Mouse (Mus musculus) limb, embryonic 12.5 days (tissue): ENCODE data around the gene Fmod. TPM values are rescaled to one million over a fixed set of nuclear protein-coding genes. Genes with fewer than 3 reads are reported as not detected.

Experiments
- ATAC-seq: fragments of 200-750 bp; cut with Nextera tagmentation; 2 replicates; pipeline ENCODE4 v1.8.0; 2017; ENCODE audit warnings: low read depth, moderate TSS enrichment; ENCODE audit not compliant: insufficient number of reproducible peaks, insufficient read depth, low FRiP score, low TSS enrichment
- H3K27ac ChIP-seq: fragments of 300-500 bp; sonication (generic); 2 replicates; pipeline ENCODE4 v1.5.1; 2016; ENCODE audit warnings: mild to moderate bottlenecking, moderate library complexity
- H3K27me3 ChIP-seq: fragments of 300-500 bp; sonication (generic); 2 replicates; pipeline ENCODE4 v1.6.1; 2016; ENCODE audit warnings: mild to moderate bottlenecking, moderate library complexity
- H3K36me3 ChIP-seq: fragments of 300-500 bp; sonication (generic); 2 replicates; pipeline ENCODE4 v1.6.1; 2016; ENCODE audit warnings: mild to moderate bottlenecking, moderate library complexity
- H3K4me1 ChIP-seq: fragments of 300-500 bp; sonication (generic); replicated peaks from 2 replicates; pipeline ENCODE4 v1.6.1; 2016
- H3K4me2 ChIP-seq: fragments of 300-500 bp; sonication (generic); 2 replicates; pipeline ENCODE4 v1.6.1; 2016; ENCODE audit warnings: mild to moderate bottlenecking, moderate library complexity
- H3K4me3 ChIP-seq: fragments of 300-500 bp; sonication (generic); replicated peaks from 2 replicates; pipeline ENCODE4 v1.5.1; 2016; ENCODE audit warnings: mild to moderate bottlenecking
- H3K9ac ChIP-seq: fragments of 300-500 bp; sonication (generic); replicated peaks from 2 replicates; pipeline ENCODE4 v1.6.1; 2016; ENCODE audit warnings: mild to moderate bottlenecking, moderate library complexity
- H3K9me3 ChIP-seq: fragments of 300-500 bp; sonication (generic); 2 replicates; pipeline ENCODE4 v1.6.1; 2016; ENCODE audit warnings: mild to moderate bottlenecking, moderate library complexity
- WGBS: fragments of 180-500 bp; shearing (Covaris S2); methylation state at CpG from one replicate; pipeline ENCODE4 v1.1.7; 2016; 5-methylcytosine and 5-hydroxymethylcytosine counted together
- polyA plus RNA-seq: library from polyadenylated mRNA; unstranded; fragments of >200 nt; fragmentation: Nextera tagmentation; extraction: Ambion mirVana; gene quantifications from 2 replicates; pipeline ENCODE4 v1.2.1, GENCODE M21; 2016

Fmod gene
- 12.6 and 14.8 TPM in 2 replicates for polyA plus RNA-seq

DNA sequence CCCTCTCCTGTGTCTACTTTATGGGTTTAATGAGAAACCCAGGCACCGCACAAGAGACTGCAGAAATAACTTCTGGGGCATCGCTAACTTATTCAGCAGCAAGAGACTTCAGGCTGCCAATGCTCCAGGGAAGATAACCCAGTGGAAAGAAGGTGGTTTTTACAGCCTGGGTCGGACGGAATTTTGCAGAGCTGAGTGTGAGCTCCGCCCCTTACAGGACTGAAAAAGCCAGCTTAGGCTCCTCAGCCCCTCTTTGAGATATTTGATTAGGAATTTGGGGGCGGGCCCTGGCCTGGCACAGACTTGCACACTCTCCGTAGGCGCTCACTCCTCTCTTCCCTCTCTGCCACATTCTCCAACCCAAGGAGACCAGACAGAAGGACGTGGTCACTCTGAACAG, at the start of gene Fmod:
Gene Fmod (plus strand): TSS at position 83 of the 400 bp plus-strand sequence.
- Histone ChIP-seq H3K9ac (no peak within 1 kb of the TSS), H3K27ac (peak within 1 kb of the TSS; percentile 84), H3K4me1 (peaks cover 16% of the 10 kb centered on the region), H3K9me3 (no peaks in the 10 kb centered on the region), H3K27me3 (peaks cover 3% of the 10 kb centered on the region; the same call in 1 of the 2 replicates), H3K4me3 (peak within 1 kb of the TSS; percentile 18), H3K36me3 (no peaks in the 10 kb centered on the region), H3K4me2 (peak within 1 kb of the TSS; percentile 44)
- peak; percentile 38 for ATAC-seq
- 24% methylated on average over 9 of the region's 9 CpGs for WGBS

DNA sequence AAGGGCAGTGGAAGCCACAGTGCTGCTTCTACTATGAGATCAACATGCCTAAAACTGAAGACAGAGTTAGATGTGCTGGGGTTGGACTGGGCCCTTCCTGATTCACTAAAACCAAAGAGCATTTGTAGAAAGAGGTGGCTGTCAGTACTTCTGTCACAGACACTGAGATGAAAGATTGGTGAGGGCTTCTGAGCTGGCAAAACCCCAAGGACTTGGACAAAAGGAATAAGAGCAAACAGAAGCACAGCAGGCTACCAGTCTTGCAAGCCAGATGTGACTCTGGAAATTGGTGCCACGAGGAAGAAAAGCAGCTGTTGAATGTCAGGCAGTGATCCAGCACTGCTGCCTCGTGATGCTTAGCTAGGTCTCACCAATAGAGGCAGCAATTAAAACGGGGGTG, 48.2 kb upstream of the Fmod start:
- Histone ChIP-seq H3K36me3 (no peaks in the 10 kb centered on the region), H3K9me3 (no peaks in the 10 kb centered on the region), H3K4me2 (no peak overlapping the region), H3K4me1 (no peaks in the 10 kb centered on the region), H3K27ac (no peak overlapping the region), H3K27me3 (no peaks in the 10 kb centered on the region), H3K9ac (no peak overlapping the region), H3K4me3 (no peak overlapping the region)
- ATAC-seq: no peak
- 20% methylated on average over 3 of the region's 3 CpGs for WGBS

DNA sequence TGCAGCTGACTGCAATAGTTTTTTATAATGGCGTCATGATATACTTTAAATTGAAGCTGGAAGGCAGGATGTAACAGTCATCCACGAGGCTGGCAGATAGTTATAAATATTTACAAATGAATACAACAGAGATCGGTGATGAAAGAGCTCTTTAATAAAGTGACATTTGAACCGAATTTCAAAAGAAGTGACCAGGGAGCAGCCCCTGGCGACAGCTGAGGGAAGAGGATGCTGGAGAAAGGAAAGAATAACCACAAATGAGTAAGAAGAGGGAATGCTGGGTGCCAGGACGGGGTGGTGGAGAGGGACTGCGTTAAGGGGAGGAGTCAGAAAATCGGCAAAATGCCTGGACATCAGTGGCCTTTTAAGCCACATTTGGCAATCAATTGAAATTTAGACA, 45.8 kb upstream of the Fmod start:
- H3K4me1 ChIP-seq: no peaks in the 10 kb centered on the region
- no peak overlapping the region for H3K27ac ChIP-seq
- no peak overlapping the region for H3K4me2 ChIP-seq
- no peak overlapping the region for H3K9ac ChIP-seq
- 62% methylated on average over 8 of the region's 8 CpGs for WGBS
- H3K4me3 ChIP-seq: no peak overlapping the region
- no peaks in the 10 kb centered on the region for H3K27me3 ChIP-seq
- no peak for ATAC-seq
- no peaks in the 10 kb centered on the region for H3K36me3 ChIP-seq
- H3K9me3 ChIP-seq: no peaks in the 10 kb centered on the region

DNA sequence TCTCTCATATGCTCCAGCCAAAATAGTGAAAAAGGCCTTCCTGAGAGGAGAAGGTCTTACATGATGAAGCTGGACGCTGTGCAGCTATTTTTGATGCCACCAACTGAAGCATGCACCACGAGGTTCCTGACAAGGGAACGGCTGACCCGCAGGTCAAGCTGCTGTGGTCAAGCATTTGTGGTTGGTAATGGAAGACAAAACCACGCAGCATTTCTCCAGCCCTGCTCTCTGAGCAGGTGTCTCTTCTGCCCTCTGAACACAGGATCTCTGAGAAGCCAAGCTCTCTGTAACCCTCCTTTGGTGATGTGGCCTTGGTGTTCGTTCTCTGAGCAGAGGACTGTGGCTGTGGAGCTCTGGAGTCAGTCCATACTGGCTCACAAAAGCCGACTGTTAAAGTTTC, 31.6 kb upstream of the Fmod start:
- H3K9ac ChIP-seq: no peak overlapping the region
- no peaks in the 10 kb centered on the region; the same call in 1 of the 2 replicates for H3K4me1 ChIP-seq
- H3K27me3 ChIP-seq: no peaks in the 10 kb centered on the region; the same call in 1 of the 2 replicates
- H3K4me2 ChIP-seq: no peak overlapping the region
- H3K36me3 ChIP-seq: no peaks in the 10 kb centered on the region
- peak overlapping the region; percentile 54; the same call in 1 of the 2 replicates for H3K27ac ChIP-seq
- H3K9me3 ChIP-seq: no peaks in the 10 kb centered on the region
- no peak overlapping the region for H3K4me3 ChIP-seq
- 0 out of 2 replicates have a peak, but pooled peaks have one; percentile 26 for ATAC-seq
- 80% methylated on average over 7 of the region's 7 CpGs for WGBS

DNA sequence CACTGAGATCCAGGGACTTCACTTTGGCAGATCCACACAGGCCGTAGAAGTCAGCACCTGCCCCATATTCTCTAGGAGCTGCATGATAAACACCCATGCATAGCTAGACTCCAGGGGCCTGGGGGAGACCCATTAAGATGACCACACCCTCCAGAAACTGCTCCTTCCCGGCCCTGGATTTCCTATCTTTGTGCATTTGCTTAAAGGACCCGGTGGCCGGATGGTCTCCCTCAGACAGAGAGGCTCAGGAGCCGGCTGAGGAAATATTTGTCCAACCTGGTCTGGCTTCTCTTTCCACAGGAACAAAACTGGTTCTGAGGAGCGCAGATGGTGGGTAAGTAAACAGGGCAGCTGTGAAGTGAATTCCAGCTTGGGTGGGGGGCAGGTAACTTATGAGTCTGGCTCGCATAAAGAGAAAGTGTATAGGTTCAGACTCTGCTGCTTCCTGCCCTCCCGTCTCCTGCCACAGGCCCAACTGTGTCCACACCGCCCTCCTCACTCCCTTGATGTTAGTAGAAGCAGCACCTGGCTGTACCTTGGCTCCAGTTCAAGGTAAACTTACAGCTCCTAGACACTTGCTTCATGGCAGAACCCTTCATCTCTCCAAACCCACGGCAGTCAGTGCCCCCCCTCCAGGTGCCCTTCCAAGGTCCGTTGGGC, 30.8 kb upstream of the Fmod start:
- H3K36me3 ChIP-seq: no peaks in the 10 kb centered on the region
- no peak overlapping the region; the same call in 1 of the 2 replicates for H3K4me2 ChIP-seq
- H3K9ac ChIP-seq: no peak overlapping the region
- ATAC-seq: no peak; the same call in 1 of the 2 replicates
- H3K27me3 ChIP-seq: no peaks in the 10 kb centered on the region; the same call in 1 of the 2 replicates
- 74% methylated on average over 11 of the region's 11 CpGs for WGBS
- H3K4me3 ChIP-seq: no peak overlapping the region
- H3K9me3 ChIP-seq: no peaks in the 10 kb centered on the region
- H3K4me1 ChIP-seq: no peaks in the 10 kb centered on the region; the same call in 1 of the 2 replicates
- peak overlapping the region; percentile 73 for H3K27ac ChIP-seq

DNA sequence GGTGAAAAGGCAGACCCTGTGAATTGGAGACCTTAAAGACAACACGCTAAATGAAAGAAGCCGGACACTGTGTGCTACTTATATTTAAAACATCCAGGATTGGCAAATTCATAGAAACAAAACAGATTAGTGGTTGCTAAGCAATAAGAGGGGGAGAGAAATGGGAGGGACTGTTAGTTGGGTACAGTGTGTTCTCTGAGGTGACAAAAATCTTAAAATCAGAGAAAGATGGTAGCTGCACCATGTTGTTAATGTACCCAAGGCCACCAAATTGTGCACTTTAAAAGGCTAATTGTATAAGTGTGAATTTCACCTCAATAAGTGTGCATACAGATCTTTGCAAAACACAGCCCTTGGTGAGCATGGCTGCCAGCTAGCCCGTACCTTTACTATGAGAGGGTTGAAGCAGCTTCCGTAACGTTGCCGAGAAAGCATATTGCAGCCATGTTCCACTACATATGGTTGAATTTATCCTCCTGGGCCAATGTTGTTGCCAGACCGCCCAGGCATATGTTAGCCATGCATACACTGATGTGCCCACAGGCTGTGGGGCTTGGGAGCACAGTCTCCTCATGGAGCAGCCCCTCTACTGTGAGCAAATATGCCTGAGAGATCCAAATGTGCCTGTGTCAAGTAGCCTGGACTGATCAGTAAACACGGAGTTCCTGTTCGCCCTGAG, 12.6 kb upstream of the Fmod start:
- H3K27ac ChIP-seq: no peak overlapping the region
- H3K36me3 ChIP-seq: no peaks in the 10 kb centered on the region
- 85% methylated on average over 9 of the region's 9 CpGs for WGBS
- ATAC-seq: no peak
- peaks cover 3% of the 10 kb centered on the region; the same call in 1 of the 2 replicates for H3K27me3 ChIP-seq
- no peaks in the 10 kb centered on the region for H3K9me3 ChIP-seq
- H3K4me1 ChIP-seq: no peaks in the 10 kb centered on the region
- no peak overlapping the region for H3K9ac ChIP-seq
- no peak overlapping the region for H3K4me2 ChIP-seq
- no peak overlapping the region for H3K4me3 ChIP-seq

DNA sequence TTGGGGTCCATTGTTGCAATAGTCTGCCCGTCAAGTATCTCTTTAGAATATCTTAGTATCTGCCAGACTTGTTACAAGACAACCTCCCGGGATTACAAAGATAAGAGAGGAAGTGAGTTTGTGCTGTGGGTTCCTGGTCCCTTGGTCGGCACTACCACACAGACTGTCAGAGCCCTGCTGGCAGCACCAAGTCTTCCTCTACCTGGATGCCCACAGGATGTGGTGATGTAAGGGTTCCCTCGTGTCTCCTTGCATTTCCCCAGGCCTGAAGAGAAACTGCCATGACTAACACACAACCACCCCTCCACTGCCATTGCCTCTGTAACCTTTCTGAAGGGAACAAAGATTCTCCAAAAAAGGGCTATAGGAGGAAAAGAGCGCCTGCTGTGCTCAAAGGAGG, 11.1 kb upstream of the Fmod start:
- Histone ChIP-seq H3K27ac (no peak overlapping the region), H3K4me1 (no peaks in the 10 kb centered on the region), H3K4me2 (no peak overlapping the region), H3K4me3 (no peak overlapping the region), H3K27me3 (peaks cover 3% of the 10 kb centered on the region; the same call in 1 of the 2 replicates), H3K36me3 (no peaks in the 10 kb centered on the region), H3K9ac (no peak overlapping the region), H3K9me3 (no peaks in the 10 kb centered on the region)
- 73% methylated on average over 5 of the region's 5 CpGs for WGBS
- ATAC-seq: no peak

DNA sequence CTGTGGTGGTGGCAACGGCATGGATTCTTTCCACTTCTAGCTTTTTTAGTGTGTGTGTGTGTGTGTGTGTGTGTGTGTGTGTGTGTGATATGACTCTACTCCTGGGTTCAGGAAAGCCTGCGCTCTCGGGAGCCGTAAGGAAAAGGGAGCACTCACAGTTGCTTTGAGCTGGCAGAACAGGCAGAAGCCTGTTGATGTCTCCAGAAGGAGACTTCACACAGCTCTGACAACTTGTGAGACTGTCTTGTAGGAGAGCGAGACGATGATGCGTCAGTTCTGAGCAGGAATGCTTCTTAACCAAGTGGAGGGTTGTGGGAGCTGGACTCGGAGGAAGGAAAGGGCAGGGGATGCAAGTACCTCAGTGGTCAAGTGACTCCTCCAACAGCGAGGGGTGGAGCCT, 10.3 kb upstream of the Fmod start:
- H3K9ac ChIP-seq: no peak overlapping the region
- H3K4me2 ChIP-seq: no peak overlapping the region
- peaks cover 3% of the 10 kb centered on the region; the same call in 1 of the 2 replicates for H3K27me3 ChIP-seq
- WGBS: 76% methylated on average over 9 of the region's 9 CpGs
- H3K36me3 ChIP-seq: no peaks in the 10 kb centered on the region
- H3K9me3 ChIP-seq: no peaks in the 10 kb centered on the region
- no peaks in the 10 kb centered on the region for H3K4me1 ChIP-seq
- no peak overlapping the region for H3K4me3 ChIP-seq
- H3K27ac ChIP-seq: no peak overlapping the region
- ATAC-seq: no peak

DNA sequence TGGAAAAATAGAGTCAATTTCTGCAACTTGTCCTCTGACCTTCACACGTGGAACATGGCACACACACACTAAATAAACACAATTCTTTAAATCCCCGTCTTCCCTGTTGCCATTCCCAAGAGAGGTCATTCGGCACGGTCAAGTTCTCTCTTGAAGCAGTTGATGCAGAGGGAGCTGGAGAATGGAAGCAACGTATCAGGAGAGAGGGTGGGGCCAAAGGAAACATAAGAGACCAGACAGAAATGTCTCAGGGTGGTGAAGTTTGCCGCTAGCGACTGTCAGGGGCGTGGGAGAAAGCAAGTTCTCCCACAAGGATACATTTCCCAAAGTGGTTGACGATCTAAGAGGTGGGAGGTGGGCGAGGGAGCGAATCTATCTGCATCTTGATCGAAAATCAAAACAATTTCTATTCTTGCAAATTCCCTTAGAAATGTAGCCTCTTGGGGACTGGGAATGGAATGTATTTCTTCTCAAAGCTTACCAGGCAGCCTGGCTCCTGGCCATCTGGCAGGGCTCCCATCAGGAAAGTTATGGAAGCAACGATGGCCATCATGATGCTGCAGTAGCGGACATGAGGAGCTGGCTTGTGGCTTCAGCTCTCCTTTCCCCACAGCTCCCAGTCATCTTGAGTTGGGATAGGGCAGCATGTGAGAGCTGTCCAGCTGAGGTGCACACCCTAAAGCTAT, 8.8 kb upstream of the Fmod start:
- Histone ChIP-seq H3K4me2 (no peak overlapping the region), H3K4me3 (no peak overlapping the region), H3K36me3 (no peaks in the 10 kb centered on the region), H3K27me3 (peaks cover 3% of the 10 kb centered on the region; the same call in 1 of the 2 replicates), H3K9me3 (no peaks in the 10 kb centered on the region), H3K9ac (no peak overlapping the region), H3K27ac (no peak overlapping the region), H3K4me1 (no peaks in the 10 kb centered on the region)
- WGBS: 87% methylated on average over 14 of the region's 14 CpGs
- ATAC-seq: no peak

DNA sequence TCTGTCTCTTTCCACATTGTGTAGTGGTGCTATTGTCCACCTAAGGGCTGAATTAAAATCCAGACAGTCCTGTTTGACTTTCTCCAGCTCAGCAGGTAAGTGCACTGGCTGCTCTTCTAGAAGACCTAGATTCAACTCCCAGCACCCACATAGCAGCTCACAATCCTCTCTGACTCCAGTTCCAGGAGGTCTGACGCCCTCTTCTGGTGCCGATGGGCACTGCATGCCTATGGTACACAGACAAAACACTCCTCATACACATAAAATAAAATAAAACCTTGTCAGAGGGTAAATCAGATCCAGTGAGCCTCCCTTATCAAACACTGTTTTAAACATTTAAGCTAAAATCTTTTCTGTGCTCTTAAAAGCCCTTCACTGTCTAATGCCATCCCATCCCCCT, 562 bp upstream of the Fmod start:
- Histone ChIP-seq H3K4me2 (no peak overlapping the region), H3K27ac (peak overlapping the region; percentile 84), H3K9me3 (no peaks in the 10 kb centered on the region), H3K4me1 (peaks cover 10% of the 10 kb centered on the region), H3K9ac (no peak overlapping the region), H3K36me3 (no peaks in the 10 kb centered on the region), H3K4me3 (no peak overlapping the region), H3K27me3 (peaks cover 3% of the 10 kb centered on the region; the same call in 1 of the 2 replicates)
- 63% methylated on average over 2 of the region's 2 CpGs for WGBS
- ATAC-seq: no peak

DNA sequence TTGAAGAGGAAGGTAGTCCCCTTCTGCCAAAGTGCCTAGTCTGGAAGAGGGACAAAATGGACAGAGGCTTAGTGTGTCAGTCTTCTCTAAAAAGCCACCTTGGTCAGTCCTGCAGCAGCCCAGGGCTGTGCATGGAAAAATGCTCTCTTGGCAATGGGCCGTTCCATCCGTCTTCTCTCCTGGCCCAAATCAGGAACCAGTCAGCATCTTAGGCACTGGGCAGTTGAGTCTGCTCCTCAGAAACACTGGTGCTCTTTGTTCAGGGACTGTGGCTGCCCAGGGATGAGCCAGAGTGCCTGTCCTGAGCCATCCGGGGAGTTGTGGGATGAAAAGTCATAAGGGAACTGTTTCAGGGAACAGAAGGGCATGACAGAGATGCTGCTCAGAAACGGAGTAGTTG, 1.3 kb downstream of the Fmod start:
- no peak overlapping the region for H3K4me3 ChIP-seq
- H3K4me2 ChIP-seq: peak overlapping the region; percentile 44
- no peak for ATAC-seq
- H3K36me3 ChIP-seq: no peaks in the 10 kb centered on the region
- H3K27me3 ChIP-seq: peaks cover 3% of the 10 kb centered on the region; the same call in 1 of the 2 replicates
- 82% methylated on average over 4 of the region's 4 CpGs for WGBS
- peaks cover 27% of the 10 kb centered on the region for H3K4me1 ChIP-seq
- no peak overlapping the region for H3K27ac ChIP-seq
- H3K9ac ChIP-seq: no peak overlapping the region
- H3K9me3 ChIP-seq: no peaks in the 10 kb centered on the region
